Mouse (Mus musculus) layer of hippocampus, adult 8-10 months (tissue): ENCODE measurements around the gene Ramp2. TPM values are rescaled to one million over a fixed set of nuclear protein-coding genes. Genes with fewer than 3 reads are reported as not detected.

Experiments
- total RNA-seq, 4 experiments: library from RNA; stranded (reverse); gene quantifications; 2 replicates each; pipeline ENCODE4 v1.2.4; 2022

The Ramp2 gene
- total RNA-seq, 4 experiments from 2014 or later, result 54.2 to 66.0 (median 64.6) TPM

Other genes starting within 250 kb of the Ramp2 start
- 100 to 1,000 TPM; 402 to 498 (median 457) TPM for gene Atp6v0a1, start 236.6 kb upstream of the Ramp2 start, total RNA-seq
- 10 to 100 TPM in 2 of 4 experiments, 1 to 10 TPM in 2; 7.3 to 22.9 (median 15.2) TPM for gene Naglu, start 176.0 kb upstream of the Ramp2 start, total RNA-seq
- 1 to 10 TPM in 3 of 4 experiments, under 1 TPM in 1; 0.83 to 1.4 (median 1.2) TPM for gene Hsd17b1, start 167.6 kb upstream of the Ramp2 start, total RNA-seq
- 10 to 100 TPM; 24.5 to 29.1 (median 27.6) TPM for gene Coasy, start 163.5 kb upstream of the Ramp2 start, total RNA-seq
- gene Mlx, start 158.8 kb upstream of the Ramp2 start, total RNA-seq, result 10 to 100 TPM; 36.2 to 41.6 (median 39.6) TPM
- 1 to 10 TPM; 2.5 to 5.4 (median 3.9) TPM for gene Psmc3ip, start 150.6 kb upstream of the Ramp2 start, total RNA-seq
- 10 to 100 TPM; 51.3 to 53.1 (median 52.4) TPM for gene Retreg3, start 126.1 kb upstream of the Ramp2 start, total RNA-seq
- gene Tubg1, start 126.1 kb upstream of the Ramp2 start, total RNA-seq, result 10 to 100 TPM; 39.8 to 43.9 (median 43.3) TPM
- 10 to 100 TPM; 32.9 to 43.5 (median 38.2) TPM for gene Tubg2, start 90.1 kb upstream of the Ramp2 start, total RNA-seq
- gene Cntnap1, start 75.5 kb upstream of the Ramp2 start, total RNA-seq, result 100 to 1,000 TPM; 157 to 185 (median 168) TPM
- gene Plekhh3, start 74.7 kb upstream of the Ramp2 start, total RNA-seq, result 10 to 100 TPM; 13.6 to 16.9 (median 15.6) TPM
- under 1 TPM; 0.31 to 0.50 (median 0.35) TPM for gene Ccr10, start 70.6 kb upstream of the Ramp2 start, total RNA-seq
- gene Ezh1, start 19.6 kb upstream of the Ramp2 start, total RNA-seq, result 10 to 100 TPM; 63.5 to 88.1 (median 77.5) TPM
- gene Vps25, start 7.7 kb downstream of the Ramp2 start, total RNA-seq, result 10 to 100 TPM; 59.1 to 76.6 (median 65.5) TPM
- 10 to 100 TPM in 3 of 4 experiments, 1 to 10 TPM in 1; 9.0 to 11.6 (median 10.9) TPM for gene Wnk4, start 14.5 kb downstream of the Ramp2 start, total RNA-seq
- 1 to 10 TPM in 1 of 4 experiments, under 1 TPM in 3; 0.16 to 1.4 (median 0.52) TPM for gene Cntd1, start 33.0 kb downstream of the Ramp2 start, total RNA-seq
- 10 to 100 TPM; 90.3 to 98.9 (median 91.4) TPM for gene Coa3, start 33.1 kb downstream of the Ramp2 start, total RNA-seq
- gene Becn1, start 56.3 kb downstream of the Ramp2 start, total RNA-seq, result 100 to 1,000 TPM; 167 to 224 (median 191) TPM
- gene Psme3, start 70.2 kb downstream of the Ramp2 start, total RNA-seq, result 100 to 1,000 TPM; 110 to 129 (median 117) TPM
- gene Aoc2, start 79.0 kb downstream of the Ramp2 start, total RNA-seq, result 1 to 10 TPM; 5.1 to 9.9 (median 7.4) TPM
- gene Aoc3, start 84.6 kb downstream of the Ramp2 start, total RNA-seq, result 1 to 10 TPM in 1 of 4 experiments, under 1 TPM in 3; 0.57 to 1.1 (median 0.78) TPM
- gene G6pc, start 121.5 kb downstream of the Ramp2 start, total RNA-seq, result not detected
- gene Aarsd1, start 171.6 kb downstream of the Ramp2 start, total RNA-seq, result 10 to 100 TPM; 47.6 to 54.3 (median 48.9) TPM
- gene Gm27029, start 178.8 kb downstream of the Ramp2 start, total RNA-seq, result 1 to 10 TPM; 6.0 to 9.6 (median 6.5) TPM
- 10 to 100 TPM; 27.8 to 35.4 (median 31.9) TPM for gene Rundc1, start 179.1 kb downstream of the Ramp2 start, total RNA-seq
- 1 to 10 TPM in 3 of 4 experiments, under 1 TPM in 1; 0.74 to 1.5 (median 1.3) TPM for gene Ptges3l, start 179.3 kb downstream of the Ramp2 start, total RNA-seq
- 10 to 100 TPM; 23.9 to 46.8 (median 33.8) TPM for gene Rpl27, start 196.3 kb downstream of the Ramp2 start, total RNA-seq
- gene Ifi35, start 202.4 kb downstream of the Ramp2 start, total RNA-seq, result 1 to 10 TPM; 2.2 to 7.6 (median 3.5) TPM
- 100 to 1,000 TPM; 109 to 121 (median 110) TPM for gene Rnd2, start 219.0 kb downstream of the Ramp2 start, total RNA-seq
- gene Vat1, start 220.2 kb downstream of the Ramp2 start, total RNA-seq, result 10 to 100 TPM; 27.9 to 42.8 (median 34.9) TPM